Mouse (Mus musculus) hindbrain, postnatal 0 days (tissue): ENCODE data around the gene Cdc14a. TPM values are rescaled to one million over a fixed set of nuclear protein-coding genes. Genes with fewer than 3 reads are reported as not detected.

ENCODE experiments used
- ATAC-seq: fragments of 200-750 bp; cut with Nextera tagmentation; 2 replicates; pipeline ENCODE4 v1.8.0; 2017; ENCODE audit warnings: mild to moderate bottlenecking, moderate TSS enrichment, moderate library complexity
- DNase-seq: peaks from one replicate; pipeline ENCODE4 v3.0.0-alpha.2; 2015; ENCODE audit warnings: low spot score
- H3K27ac ChIP-seq: fragments of 300-500 bp; sonication (generic); 2 replicates; pipeline ENCODE4 v1.5.1; 2014; ENCODE audit warnings: mild to moderate bottlenecking
- H3K27me3 ChIP-seq: fragments of 300-500 bp; sonication (generic); 2 replicates; pipeline ENCODE4 v1.6.1; 2014; ENCODE audit warnings: low read length, mixed read lengths; ENCODE audit not compliant: insufficient read depth
- H3K36me3 ChIP-seq: fragments of 300-500 bp; sonication (generic); 2 replicates; pipeline ENCODE4 v1.6.1; 2014; ENCODE audit warnings: low read length, mixed read lengths; ENCODE audit not compliant: insufficient read depth
- H3K4me1 ChIP-seq: fragments of 300-500 bp; sonication (generic); 2 replicates; pipeline ENCODE4 v1.6.1; 2014; ENCODE audit warnings: antibody characterized with exemption, low read length, mixed read lengths; ENCODE audit not compliant: insufficient read depth
- H3K4me2 ChIP-seq: fragments of 300-500 bp; sonication (generic); 2 replicates; pipeline ENCODE4 v1.6.1; 2014; ENCODE audit warnings: low read depth, mild to moderate bottlenecking, low read length, moderate library complexity, mixed read lengths
- H3K4me3 ChIP-seq: fragments of 300-500 bp; sonication (generic); 2 replicates; pipeline ENCODE4 v1.5.1; 2014; ENCODE audit warnings: low read length
- H3K9ac ChIP-seq: fragments of 300-500 bp; sonication (generic); replicated peaks from 2 replicates; pipeline ENCODE4 v1.6.1; 2014; ENCODE audit warnings: mild to moderate bottlenecking, low read length, moderate library complexity, mixed read lengths
- H3K9me3 ChIP-seq: fragments of 300-500 bp; sonication (generic); 2 replicates; pipeline ENCODE4 v1.6.1; 2016; ENCODE audit warnings: low read length, mixed read lengths
- CTCF ChIP-seq: IDR thresholded peaks from 2 replicates; pipeline ENCODE4 v1.5.1; 2016; ENCODE audit warnings: antibody characterized with exemption, control low read depth, low read depth
- WGBS: fragments of 180-500 bp; shearing (Covaris S2); extraction: QIAGEN DNeasy Blood & Tissue Kit; methylation state at CpG from one replicate; pipeline ENCODE4 v1.1.7; 2014; 5-methylcytosine and 5-hydroxymethylcytosine counted together
- polyA plus RNA-seq: library from polyadenylated mRNA; unstranded; fragments of >200 nt; fragmentation: Nextera tagmentation; extraction: Ambion mirVana; gene quantifications from 2 replicates; pipeline ENCODE4 v1.2.1, GENCODE M21; 2015
- total RNA-seq: library from RNA; depleted of rRNA; stranded (reverse); fragments of >200 nt; gene quantifications from 2 replicates; pipeline ENCODE4 v1.2.3, GENCODE M21; 2014

The Cdc14a gene
- total and polyA plus RNA-seq, 2 experiments from 2014 or later: 4.3 to 7.2 TPM

- no peak for TF ChIP-seq CTCF
- no peaks in the 10 kb centered on the region for H3K9me3 ChIP-seq
- H3K27ac ChIP-seq: no peak overlapping the region
- no peaks in the 10 kb centered on the region for H3K36me3 ChIP-seq
- H3K9ac ChIP-seq: no peak overlapping the region
- H3K4me1 ChIP-seq: peaks cover 5% of the 10 kb centered on the region; the same call in 1 of the 2 replicates
- DNase-seq (no peak), ATAC-seq (no peak)
- H3K4me3 ChIP-seq: no peak overlapping the region
- 91% methylated on average over 6 of the region's 6 CpGs for WGBS
- no peaks in the 10 kb centered on the region for H3K27me3 ChIP-seq
- no peak overlapping the region for H3K4me2 ChIP-seq
These were observed 2.1 kb upstream of the Cdc14a start for GRCm38 (mm10) chr3:116425901-116426300.

GRCm38 (mm10) chr3:116424973-116425284 is 1.1 kb upstream of the Cdc14a start:
- WGBS: under 1% methylated on average over 11 of the region's 11 CpGs

GRCm38 (mm10) chr3:116424160-116424972 is 534 bp upstream of the Cdc14a start:
- Histone ChIP-seq H3K4me1 (peaks cover 5% of the 10 kb centered on the region; the same call in 1 of the 2 replicates), H3K27ac (peak overlapping the region; percentile 87), H3K9me3 (no peaks in the 10 kb centered on the region), H3K4me2 (peak overlapping the region; percentile 100), H3K27me3 (no peaks in the 10 kb centered on the region), H3K9ac (peak overlapping the region; percentile 69), H3K36me3 (no peaks in the 10 kb centered on the region), H3K4me3 (peak overlapping the region; percentile 66)
- no peak for DNase-seq
- peak; percentile 14; the same call in 1 of the 2 replicates for ATAC-seq
- WGBS: under 1% methylated on average over 32 of the region's 32 CpGs
- TF ChIP-seq CTCF: no peak

More at GRCm38 (mm10) chr3:116424973-116425284, 1.1 kb upstream of the Cdc14a start:
- Histone ChIP-seq H3K9ac (peak overlapping the region; percentile 69; the same call in 1 of the 2 replicates), H3K27ac (peak overlapping the region; percentile 87), H3K4me2 (peak overlapping the region; percentile 100), H3K4me1 (peaks cover 5% of the 10 kb centered on the region; the same call in 1 of the 2 replicates), H3K9me3 (no peaks in the 10 kb centered on the region), H3K27me3 (no peaks in the 10 kb centered on the region), H3K36me3 (no peaks in the 10 kb centered on the region), H3K4me3 (peak overlapping the region; percentile 66)
- ATAC-seq (peak; percentile 64), DNase-seq (peak; percentile 94)
- peak; percentile 78 for TF ChIP-seq CTCF

GRCm38 (mm10) chr3:116422795-116423352 is 958 bp downstream of the Cdc14a start:
- H3K4me3 ChIP-seq: peak overlapping the region; percentile 66
- peak overlapping the region; percentile 100 for H3K4me2 ChIP-seq
- DNase-seq (peak; percentile 88), ATAC-seq (peak; percentile 19)
- H3K27ac ChIP-seq: peak overlapping the region; percentile 87
- peaks cover 5% of the 10 kb centered on the region; the same call in 1 of the 2 replicates for H3K4me1 ChIP-seq
- H3K9me3 ChIP-seq: no peaks in the 10 kb centered on the region
- no peaks in the 10 kb centered on the region for H3K27me3 ChIP-seq
- H3K9ac ChIP-seq: peak overlapping the region; percentile 69
- 0 out of 2 replicates have a peak, but pooled peaks cover 1% of the 10 kb centered on the region for H3K36me3 ChIP-seq
- peak; percentile 52 for TF ChIP-seq CTCF
- under 1% methylated on average over 23 of the region's 23 CpGs for WGBS

- Histone ChIP-seq H3K4me1 (peaks cover 5% of the 10 kb centered on the region; the same call in 1 of the 2 replicates), H3K4me2 (peak overlapping the region; percentile 100), H3K27me3 (no peaks in the 10 kb centered on the region), H3K9me3 (no peaks in the 10 kb centered on the region), H3K4me3 (peak overlapping the region; percentile 66), H3K27ac (no peak overlapping the region), H3K9ac (no peak overlapping the region), H3K36me3 (0 out of 2 replicates have a peak, but pooled peaks cover 3% of the 10 kb centered on the region)
- DNase-seq (no peak), ATAC-seq (no peak)
- no peak for TF ChIP-seq CTCF
- WGBS: 33% methylated on average over 8 of the region's 8 CpGs
These were observed 1.8 kb downstream of the Cdc14a start for GRCm38 (mm10) chr3:116422074-116422473.

GRCm38 (mm10) chr3:116421121-116421520 is 2.7 kb downstream of the Cdc14a start:
- H3K9me3 ChIP-seq: no peaks in the 10 kb centered on the region
- no peak for DNase-seq

More at GRCm38 (mm10) chr3:116421121-116421520, 2.7 kb downstream of the Cdc14a start:
- ATAC-seq: no peak
- H3K4me2 ChIP-seq: peak overlapping the region; percentile 100
- peaks cover 5% of the 10 kb centered on the region; the same call in 1 of the 2 replicates for H3K4me1 ChIP-seq
- H3K27ac ChIP-seq: no peak overlapping the region
- WGBS: 19% methylated on average over 6 of the region's 6 CpGs
- H3K4me3 ChIP-seq: no peak overlapping the region; the same call in 1 of the 2 replicates
- H3K9ac ChIP-seq: no peak overlapping the region
- TF ChIP-seq CTCF: no peak
- no peaks in the 10 kb centered on the region for H3K27me3 ChIP-seq
- H3K36me3 ChIP-seq: 0 out of 2 replicates have a peak, but pooled peaks cover 3% of the 10 kb centered on the region
